Mouse (Mus musculus): ENCODE measurements around the gene Rrp1b. TPM values are rescaled to one million over a fixed set of nuclear protein-coding genes. Genes with fewer than 3 reads are reported as not detected.

Rrp1b gene
- polyA plus RNA-seq (2015; fragmentation: Nextera tagmentation; extraction: Ambion mirVana) = 38.6 and 41.2 TPM in 2 replicates

DNA sequence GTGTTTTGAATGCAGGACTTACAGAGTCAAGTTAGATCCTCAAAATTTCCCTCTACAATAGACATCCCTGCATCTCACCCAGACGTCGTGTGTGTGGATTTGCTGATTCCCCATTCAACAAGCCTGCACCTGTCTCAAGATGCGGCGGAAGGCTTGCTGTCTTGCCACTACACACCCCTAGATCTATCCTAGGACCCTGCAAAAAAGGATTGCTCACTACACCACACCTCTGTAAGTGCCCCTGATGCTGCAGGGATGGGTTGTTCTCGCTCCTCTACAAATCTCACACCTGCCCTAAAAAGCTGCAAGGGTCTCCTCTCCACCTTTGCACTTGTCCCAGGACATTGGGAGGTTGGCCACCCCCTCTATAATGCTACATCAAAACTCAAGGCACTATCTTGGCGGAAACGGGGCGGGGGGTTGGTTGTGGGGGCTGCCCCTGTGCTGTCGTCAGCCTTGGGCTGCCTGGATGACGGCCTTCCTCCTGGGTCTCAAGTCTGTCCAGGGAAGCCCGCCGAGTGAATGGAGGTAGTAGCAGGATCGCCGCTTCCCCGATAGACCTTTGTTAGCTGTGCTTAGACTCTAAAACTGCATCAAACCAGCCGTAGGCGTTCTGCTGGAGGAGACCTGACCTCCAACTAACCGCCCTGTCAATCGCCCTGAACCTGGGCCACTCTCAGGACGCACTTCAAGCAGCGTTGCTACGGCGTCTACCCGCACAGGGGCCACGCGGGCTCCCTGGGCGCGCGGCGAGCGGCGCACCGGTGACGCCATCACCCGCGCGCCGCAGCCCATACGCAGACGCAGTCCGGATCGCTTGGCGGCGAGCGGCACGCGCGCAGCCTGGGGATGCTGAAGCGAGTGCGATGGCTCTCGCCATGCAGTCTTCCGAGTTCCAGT, at the start of gene Rrp1b, which contains the start of gene Hsf2bp:
Gene Rrp1b (plus strand): TSS at position 492 of the 900 bp plus-strand sequence.
Gene Hsf2bp (minus strand): TSS at position 741 of the 900 bp plus-strand sequence.

Other genes starting within 250 kb of the Rrp1b start
- gene Sik1, start 180.3 kb upstream of the Rrp1b start, polyA plus RNA-seq (2015; fragmentation: Nextera tagmentation; extraction: Ambion mirVana) = 4.8 and 6.5 TPM in 2 replicates
- gene Hsf2bp, start 249 bp downstream of the Rrp1b start, polyA plus RNA-seq (2015; fragmentation: Nextera tagmentation; extraction: Ambion mirVana) = 0.11 TPM in 2 replicates
- gene Notch3, start 130.8 kb downstream of the Rrp1b start, polyA plus RNA-seq (2015; fragmentation: Nextera tagmentation; extraction: Ambion mirVana) = 2.6 and 3.6 TPM in 2 replicates
- gene Ephx3, start 153.4 kb downstream of the Rrp1b start, polyA plus RNA-seq (2015; fragmentation: Nextera tagmentation; extraction: Ambion mirVana) = 0.11 and 0.13 TPM in 2 replicates
- 39.8 and 41.1 TPM in 2 replicates for gene Brd4, start 248.6 kb downstream of the Rrp1b start, polyA plus RNA-seq (2015; fragmentation: Nextera tagmentation; extraction: Ambion mirVana)

Data from spleen, postnatal 0 days (tissue).